Mouse (Mus musculus) natural killer cell, adult 2 months (primary cell): Measurements from ENCODE around the gene Msantd2.

Experiments
- DNase-seq, 2 experiments: peaks; one replicate each; pipeline ENCODE4 v3.0.0; 2022; ENCODE audit warnings: low spot score in 2 of 2

Msantd2 gene

GRCm38 (mm10) chr9:37488611-37489396, at the start of gene Msantd2:
TSS of gene Msantd2 (plus strand) at chr9:37489319.
- DNase-seq = peak; percentile 85 to 88

GRCm38 (mm10) chr9:37452401-37452800, 36.7 kb upstream of the Msantd2 start:
- no peak for DNase-seq

GRCm38 (mm10) chr9:37453328-37453727, 35.8 kb upstream of the Msantd2 start:
- DNase-seq = no peak

GRCm38 (mm10) chr9:37454011-37454492, 35.1 kb upstream of the Msantd2 start:
- no peak for DNase-seq

GRCm38 (mm10) chr9:37454991-37455390, 34.1 kb upstream of the Msantd2 start:
- DNase-seq = no peak

- no peak for DNase-seq
Observed at GRCm38 (mm10) chr9:37455868-37456267, 33.3 kb upstream of the Msantd2 start.

- DNase-seq = no peak
Observed at GRCm38 (mm10) chr9:37456481-37456910, 32.6 kb upstream of the Msantd2 start.

- no peak for DNase-seq
Observed at GRCm38 (mm10) chr9:37457151-37457550, 32.0 kb upstream of the Msantd2 start.

GRCm38 (mm10) chr9:37459665-37460042, 29.5 kb upstream of the Msantd2 start:
- no peak for DNase-seq

- no peak for DNase-seq
Observed at GRCm38 (mm10) chr9:37460043-37460960, 28.8 kb upstream of the Msantd2 start.

- DNase-seq = no peak
Observed at GRCm38 (mm10) chr9:37460961-37461340, 28.2 kb upstream of the Msantd2 start.

GRCm38 (mm10) chr9:37461571-37461970, 27.5 kb upstream of the Msantd2 start:
- DNase-seq = no peak

GRCm38 (mm10) chr9:37462764-37463163, 26.4 kb upstream of the Msantd2 start:
- DNase-seq = peak; percentile 13 to 50

GRCm38 (mm10) chr9:37473611-37474125, 15.5 kb upstream of the Msantd2 start:
- DNase-seq = no peak

- no peak for DNase-seq
Observed at GRCm38 (mm10) chr9:37474923-37475322, 14.2 kb upstream of the Msantd2 start.

GRCm38 (mm10) chr9:37485146-37485545, 4.0 kb upstream of the Msantd2 start:
- DNase-seq = no peak

GRCm38 (mm10) chr9:37488041-37488440, 1.1 kb upstream of the Msantd2 start:
- DNase-seq = no peak

- DNase-seq = peak; percentile 3 to 26
Observed at GRCm38 (mm10) chr9:37489446-37490120, 464 bp downstream of the Msantd2 start.

GRCm38 (mm10) chr9:37495761-37496160, 6.6 kb downstream of the Msantd2 start:
- no peak for DNase-seq

- no peak for DNase-seq
Observed at GRCm38 (mm10) chr9:37496325-37496724, 7.2 kb downstream of the Msantd2 start.

- DNase-seq = no peak
Observed at GRCm38 (mm10) chr9:37500201-37500600, 11.1 kb downstream of the Msantd2 start.

GRCm38 (mm10) chr9:37501170-37501569, 12.1 kb downstream of the Msantd2 start:
- DNase-seq = no peak
